Mouse (Mus musculus) liver (tissue): ENCODE data around the gene Hook2.

Source experiments
- DNase-seq: peaks from one replicate; pipeline ENCODE4 v3.0.0-alpha.2; 2020; ENCODE audit warnings: mixed read lengths

Gene Hook2

DNA sequence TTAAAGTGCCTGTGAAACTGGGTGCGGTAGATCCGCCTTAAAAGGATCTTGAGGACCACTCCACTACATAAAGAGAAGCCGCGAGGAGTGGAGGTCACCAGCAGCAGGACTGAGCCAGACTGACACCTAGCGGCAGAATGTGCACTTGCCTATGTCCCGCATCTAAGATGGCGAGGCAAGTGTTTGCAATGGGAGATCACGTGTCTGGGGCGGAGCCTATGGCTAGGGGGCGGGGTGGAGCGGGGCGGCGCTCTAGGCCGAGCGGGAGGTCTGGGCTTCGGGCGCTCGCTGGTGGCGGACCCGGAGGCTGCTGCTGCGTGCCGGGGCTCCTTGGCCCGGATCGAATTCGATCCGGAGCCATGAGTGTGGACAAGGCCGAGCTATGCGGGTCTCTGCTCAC is at the start of gene Hook2:
Hook2 (plus strand) TSS at position 255 of the 400 bp plus-strand sequence.
- DNase-seq: peak; percentile 99

DNA sequence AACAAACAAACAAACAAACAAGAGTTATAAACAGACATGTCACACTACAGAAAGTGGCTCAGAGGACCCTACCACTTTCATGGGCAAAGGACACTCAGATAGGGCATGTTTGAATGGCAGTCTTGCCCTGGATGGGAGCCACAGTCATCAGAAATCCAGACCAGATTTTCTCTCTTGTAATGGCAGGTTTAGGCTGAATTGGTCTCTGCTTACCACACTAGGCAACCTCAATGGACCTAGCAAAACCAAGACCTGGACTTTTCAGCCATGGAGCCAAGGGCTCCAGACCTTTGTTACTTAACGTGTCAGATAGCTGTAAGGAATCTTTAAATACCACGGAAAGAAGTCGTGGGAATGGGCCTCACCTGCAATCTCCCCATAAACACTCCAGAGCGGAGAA is 46.7 kb upstream of the Hook2 start:
- DNase-seq: no peak

DNA sequence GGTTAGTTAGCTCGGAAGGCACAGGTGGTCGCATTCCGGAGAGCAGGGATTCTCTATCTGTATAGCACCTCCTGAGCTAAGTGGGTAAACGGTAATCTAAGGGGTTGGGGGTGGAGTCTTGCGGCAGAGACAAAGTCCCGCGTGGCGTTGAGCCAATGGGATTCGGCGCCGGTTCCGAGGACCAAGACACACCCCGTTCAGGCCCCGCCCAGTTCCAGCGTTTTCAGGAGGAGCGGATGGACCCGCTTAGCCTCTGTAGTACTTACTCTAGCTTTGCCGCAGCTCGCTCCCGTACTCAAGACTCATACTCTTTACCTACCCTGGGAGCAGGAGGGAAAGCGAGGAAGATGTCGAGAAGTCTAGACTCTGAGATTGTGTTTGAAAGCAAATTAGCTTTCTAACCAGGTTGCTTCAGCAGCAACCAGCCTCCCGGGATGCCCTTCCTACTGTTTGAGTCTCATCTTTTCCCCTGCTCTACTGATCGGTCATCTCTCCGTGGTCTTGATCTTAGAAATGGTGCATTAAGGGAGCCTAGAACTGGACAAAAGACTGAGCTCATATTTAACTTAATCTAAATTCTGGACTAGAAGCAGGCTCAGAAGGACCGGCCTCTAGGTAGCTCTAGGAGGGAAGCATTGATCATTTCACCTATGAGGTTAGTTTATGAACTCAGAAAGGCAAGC is 45.8 kb upstream of the Hook2 start:
- DNase-seq: peak; percentile 87

DNA sequence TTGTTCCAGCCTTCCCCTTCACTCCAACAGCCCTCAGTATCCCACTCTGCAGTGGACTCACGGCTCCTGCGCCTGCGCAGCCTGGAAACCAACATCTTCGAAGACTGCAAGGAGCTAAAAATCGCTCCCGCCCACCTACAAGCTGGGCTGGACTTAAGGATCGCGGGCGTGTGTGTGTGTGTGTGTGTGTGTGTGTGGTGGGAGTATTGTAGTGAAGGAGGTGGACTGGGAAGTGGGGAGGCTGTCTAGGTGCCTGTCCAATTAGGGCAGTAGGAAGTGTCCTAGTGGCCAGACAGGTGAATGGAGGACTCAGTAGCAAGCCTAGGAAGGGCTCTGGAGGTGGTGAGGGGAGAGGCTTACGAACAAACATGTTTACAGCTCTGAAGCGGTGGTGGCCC is 45.2 kb upstream of the Hook2 start:
- DNase-seq: no peak

DNA sequence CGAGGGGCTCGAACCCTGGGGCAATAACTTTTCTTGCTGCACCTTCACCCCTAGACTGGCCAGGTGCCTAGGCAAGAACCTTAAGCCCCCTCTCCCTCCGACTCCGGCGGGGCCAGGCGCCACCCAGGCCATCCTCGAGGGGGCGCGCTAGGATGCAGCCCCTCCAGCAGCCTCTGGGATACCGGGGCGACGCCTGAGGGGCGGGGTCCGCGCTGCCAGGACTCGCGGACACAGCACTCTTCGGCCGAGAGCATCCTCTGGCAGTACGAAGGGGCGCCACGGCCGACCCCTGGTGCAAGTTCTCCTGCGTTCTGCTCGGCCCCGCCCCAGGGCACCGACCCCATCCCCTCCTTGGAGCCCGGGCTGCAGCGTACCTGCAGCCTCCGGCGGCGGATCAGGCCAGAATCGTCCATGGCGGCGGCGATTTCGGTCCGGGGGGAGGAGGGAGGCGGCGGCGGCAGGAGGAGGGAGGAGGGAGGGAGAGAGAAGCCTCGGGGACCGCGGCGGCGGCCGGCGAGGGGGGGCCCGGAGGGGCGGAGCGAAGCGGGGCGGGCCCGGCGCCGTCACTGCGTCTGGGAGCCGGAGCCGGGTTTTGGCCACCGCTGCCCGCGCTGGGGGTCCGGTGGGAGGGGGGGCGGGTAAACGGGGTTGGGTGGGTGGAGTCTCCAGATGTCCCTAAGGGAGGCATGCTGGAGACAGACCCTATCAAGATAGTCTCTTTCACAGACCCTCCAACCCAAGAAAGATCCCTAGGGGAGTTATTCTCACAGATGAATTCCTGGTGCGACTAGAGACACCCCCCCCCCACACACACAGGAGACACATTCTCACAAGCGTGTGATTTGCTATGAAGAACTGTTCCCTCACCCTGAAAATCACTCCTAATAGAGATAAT is 44.5 kb upstream of the Hook2 start:
- DNase-seq: no peak

DNA sequence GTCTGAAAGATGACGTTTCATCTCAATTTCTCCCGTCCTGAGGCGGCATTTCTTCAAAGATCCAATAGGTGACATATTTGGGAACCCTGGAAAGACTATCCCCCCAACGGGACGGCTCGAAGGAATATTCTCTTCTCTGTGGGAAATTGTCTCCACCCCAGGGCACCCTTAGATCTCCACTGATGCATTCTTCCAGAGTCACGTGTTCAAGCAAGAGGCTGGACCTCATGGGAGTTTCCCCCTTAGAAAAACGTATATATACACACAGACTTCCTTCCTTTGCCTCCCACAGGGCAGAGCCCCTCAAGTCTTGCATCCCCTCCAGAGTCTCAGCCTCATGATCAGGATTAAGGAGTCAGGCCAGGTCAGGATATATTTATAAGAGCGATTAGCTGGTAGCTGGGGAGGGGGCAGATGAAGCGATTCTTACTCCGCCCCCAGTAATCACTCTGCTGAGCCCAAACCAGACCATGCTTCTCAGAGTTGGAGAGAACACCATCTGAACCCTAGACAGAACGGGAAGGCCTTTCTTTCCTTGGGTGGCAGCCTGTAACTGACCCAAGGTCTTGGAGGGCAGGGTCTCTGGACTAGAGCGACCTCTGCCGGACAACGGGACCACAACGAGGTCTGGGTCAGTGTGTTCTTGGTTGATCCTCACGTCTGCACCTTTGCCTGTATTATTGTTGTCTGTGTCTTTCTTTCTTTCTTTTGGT is 43.7 kb upstream of the Hook2 start, which contains the start of gene Rtbdn:
Rtbdn (plus strand) TSS at position 464 of the 713 bp plus-strand sequence.
- DNase-seq: no peak

DNA sequence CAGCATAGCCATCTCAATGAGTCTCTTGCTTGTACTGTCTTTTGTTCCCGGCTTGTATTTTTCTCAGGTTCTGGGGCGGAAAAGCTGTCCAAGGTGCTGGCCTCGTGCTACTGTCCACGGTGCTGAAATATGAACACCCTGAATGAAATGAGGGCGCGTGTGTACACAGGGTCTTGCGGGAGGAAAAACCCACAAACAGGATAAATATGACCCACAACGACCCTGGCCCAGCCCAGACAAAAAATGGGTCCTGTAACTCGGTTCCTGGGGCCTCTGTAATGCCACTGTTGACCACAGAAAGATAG is 43.2 kb upstream of the Hook2 start:
- DNase-seq: no peak

DNA sequence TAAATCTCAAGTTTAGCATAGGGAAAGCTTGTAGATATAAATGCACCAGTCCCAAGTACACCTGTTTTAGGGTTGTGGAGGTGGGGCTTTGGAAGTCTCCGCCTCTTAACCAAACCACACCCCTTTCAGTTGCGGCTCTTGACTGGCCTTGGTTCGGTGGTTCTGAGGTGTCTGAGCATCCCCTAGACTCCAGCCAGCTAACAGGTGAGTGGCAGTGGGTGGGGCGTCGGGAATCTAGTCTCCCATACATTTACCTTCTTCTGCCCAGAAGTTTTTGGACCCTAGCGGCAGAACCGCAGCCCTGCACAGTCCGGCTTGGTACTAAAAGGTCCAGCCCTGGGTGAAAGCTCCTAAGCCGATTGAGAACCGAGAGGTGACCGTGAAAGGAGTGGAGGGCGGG is 40.6 kb upstream of the Hook2 start:
- no peak for DNase-seq

DNA sequence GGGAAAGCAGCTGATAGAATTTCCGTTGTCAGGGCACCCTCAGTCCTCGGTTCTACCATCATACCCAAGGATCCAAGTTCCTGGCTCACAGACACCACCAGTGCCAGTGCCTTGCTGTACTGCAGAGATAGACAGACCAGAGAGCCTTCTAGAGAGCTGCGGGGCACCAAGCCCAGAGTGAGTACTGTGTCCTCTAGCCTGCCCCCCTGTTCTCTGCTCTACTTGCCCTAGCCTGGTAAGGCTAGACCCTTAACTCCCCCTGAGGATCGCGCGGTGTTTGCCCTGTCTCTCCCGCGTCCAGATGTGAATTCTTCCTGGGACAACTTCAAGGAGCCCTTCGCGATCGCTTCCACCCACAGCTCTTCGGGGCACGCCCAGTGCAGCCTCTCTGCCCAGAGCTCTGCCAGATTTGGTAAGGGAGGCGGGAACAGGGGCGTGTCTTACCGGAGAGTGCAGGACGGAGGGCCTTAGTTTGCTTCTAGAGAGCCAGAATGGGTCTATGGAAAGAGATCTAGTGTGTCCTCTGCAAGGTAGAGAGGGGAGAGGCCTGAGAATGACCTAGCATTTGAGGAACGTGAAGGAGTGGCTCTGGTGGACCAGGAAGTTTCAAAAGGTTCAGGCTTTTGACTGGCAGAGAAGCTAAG is 37.7 kb upstream of the Hook2 start:
- peak; percentile 67 for DNase-seq

DNA sequence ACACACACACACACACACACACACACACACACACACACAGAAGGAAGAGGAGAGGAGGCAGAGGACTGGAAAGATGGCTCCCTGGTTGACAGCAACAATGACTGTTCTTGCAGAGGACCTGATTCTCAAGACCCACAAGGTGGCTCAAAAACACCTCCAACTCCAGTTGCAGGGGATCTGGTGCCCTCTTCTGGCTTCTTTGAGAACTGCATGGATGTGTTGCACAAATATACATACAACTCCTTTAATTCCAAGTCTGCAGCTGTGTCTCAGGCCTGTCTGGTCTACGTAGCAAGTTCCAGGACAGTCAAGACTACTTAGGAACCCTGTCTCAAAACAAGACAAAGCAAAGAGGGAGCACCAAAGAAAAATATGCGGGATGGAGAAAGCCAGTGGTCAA is 33.6 kb upstream of the Hook2 start:
- peak; percentile 80 for DNase-seq

DNA sequence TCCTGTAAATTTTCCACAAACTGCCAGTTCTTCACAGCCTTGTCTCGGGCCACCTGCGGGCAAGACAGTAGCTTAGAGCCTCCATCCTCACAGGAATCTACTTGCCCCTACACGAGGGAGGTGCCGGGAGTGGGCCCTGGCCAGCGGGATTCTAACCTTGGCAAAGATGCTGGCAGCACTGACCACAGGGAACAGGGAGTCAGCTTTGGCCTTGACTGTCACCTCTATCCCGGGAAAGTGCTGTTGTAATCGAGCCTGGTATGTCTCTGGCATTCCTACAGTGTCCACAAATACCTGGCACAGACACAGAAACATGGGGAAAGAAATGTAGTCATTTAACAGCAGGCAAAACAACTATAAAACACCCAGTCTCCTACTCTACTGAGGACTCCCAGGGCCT is 30.6 kb upstream of the Hook2 start:
- DNase-seq: no peak

DNA sequence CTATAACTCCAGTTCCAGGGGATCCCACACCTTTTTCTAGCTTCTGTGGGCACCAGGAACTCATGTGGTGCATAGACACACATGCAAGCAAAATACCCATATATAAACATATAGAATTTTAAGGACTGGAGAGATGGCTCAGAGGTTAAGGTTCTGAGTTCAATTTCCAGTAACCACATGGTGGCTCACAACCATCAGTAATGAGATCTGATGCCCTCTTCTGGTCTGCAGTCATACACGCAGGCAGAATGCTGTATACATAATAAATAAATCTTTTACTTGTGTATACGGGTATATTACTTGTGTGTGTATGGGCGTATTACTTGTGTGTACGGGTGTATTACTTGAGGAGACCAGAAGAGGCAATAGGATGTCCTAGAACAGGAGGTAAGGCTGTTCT is 26.5 kb upstream of the Hook2 start:
- DNase-seq: no peak

DNA sequence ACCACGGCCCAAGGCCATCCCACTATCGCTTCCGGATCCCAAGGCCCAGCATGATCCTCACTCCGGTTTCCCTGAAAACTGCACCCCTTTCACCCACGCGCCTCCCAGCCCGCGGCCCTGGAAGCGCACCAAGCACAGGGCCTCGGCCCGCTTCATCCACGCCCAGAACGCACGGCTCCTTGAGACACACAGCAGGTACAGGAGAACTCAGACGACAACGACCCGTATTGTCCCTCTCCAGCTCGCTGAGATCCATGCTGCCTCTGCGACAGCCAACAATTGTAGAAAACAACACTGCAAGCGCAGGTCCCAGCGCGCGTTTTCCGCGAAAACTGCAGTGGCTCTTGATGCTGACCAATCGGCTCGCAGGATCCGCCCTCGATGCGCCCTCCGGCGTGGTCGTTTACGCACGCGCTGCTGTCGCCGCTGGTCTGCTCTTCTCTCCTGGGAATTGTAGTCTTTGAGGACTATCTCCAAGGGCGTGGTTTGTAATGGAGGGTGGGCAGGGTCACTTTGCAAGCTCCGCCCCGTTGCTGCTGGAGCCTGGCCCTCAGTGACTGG is 24.6 kb upstream of the Hook2 start:
- peak; percentile 98 for DNase-seq

DNA sequence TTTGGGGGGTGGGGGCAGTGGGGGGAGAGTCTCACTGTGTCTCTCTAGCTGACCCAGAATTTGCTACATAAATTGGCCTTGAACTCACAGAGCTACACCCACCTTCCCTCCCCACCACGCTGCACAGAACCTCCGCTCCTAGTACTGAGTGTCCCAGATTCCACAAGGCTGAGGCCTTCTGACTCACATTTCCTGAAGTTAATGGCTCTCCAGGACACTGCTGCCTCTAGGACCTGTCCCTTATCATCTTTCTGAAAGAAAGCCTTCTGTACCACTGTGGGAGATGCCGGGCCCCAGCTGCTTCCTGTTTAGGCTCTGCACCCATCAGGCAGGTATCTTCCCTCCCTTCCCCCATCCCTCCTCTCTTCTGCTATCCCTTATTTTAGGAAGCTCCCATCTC is 23.8 kb upstream of the Hook2 start:
- peak; percentile 65 for DNase-seq

DNA sequence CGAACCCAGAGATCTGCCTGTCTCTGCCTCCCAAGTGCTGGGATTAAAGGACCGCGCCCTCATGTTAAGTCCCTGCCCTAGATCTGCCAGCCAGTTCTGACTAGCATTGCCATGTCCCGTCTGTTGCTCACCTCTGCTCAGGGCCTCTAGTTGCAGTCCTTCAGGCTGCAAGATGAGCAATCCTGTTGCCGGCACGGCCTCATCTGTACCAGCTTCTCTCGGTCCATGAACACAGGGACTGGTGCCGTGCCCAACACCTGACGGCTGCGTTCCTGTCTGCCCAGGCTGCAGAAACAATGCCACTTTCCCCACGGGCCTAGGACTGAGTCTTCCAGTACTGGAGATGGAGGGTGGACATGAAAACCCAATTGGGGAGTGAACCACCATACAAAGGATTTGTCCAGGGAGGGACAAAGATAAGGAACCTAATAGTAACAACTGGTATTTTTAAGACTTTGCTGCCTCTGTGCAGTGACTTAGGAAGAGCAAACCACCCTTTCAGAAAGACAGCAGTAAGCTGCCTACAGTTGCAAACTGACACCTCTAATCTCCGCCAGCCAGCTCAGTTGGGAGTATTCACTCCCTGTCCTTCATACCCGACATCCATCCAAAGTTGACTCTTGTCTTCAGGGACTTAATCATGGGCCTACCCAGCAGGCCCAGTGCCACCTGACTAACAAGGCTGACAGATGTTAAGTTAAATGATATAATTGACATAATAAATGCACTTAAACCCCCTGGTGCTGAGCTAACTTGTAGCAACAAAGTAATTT is 22.7 kb upstream of the Hook2 start:
- DNase-seq: peak; percentile 47

DNA sequence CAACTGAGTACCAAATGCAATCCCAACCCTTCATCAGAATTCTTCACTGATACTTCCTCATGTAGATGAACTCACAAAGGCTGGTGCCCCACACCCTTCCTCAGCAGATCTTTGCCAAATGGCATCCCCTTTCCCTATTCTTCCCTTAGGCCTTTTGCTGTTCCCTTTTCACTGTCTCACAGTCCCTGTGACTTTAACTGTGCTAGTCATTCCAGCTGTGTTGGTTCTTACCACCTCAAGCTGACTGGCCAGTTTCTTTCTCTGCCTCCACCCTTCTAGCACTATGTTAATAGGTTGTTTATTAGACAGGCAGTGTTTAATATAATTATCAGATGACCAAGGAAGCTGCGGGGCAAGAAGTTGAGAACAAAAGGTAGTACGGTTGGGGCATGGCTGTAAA is 21.8 kb upstream of the Hook2 start:
- DNase-seq: peak; percentile 39

DNA sequence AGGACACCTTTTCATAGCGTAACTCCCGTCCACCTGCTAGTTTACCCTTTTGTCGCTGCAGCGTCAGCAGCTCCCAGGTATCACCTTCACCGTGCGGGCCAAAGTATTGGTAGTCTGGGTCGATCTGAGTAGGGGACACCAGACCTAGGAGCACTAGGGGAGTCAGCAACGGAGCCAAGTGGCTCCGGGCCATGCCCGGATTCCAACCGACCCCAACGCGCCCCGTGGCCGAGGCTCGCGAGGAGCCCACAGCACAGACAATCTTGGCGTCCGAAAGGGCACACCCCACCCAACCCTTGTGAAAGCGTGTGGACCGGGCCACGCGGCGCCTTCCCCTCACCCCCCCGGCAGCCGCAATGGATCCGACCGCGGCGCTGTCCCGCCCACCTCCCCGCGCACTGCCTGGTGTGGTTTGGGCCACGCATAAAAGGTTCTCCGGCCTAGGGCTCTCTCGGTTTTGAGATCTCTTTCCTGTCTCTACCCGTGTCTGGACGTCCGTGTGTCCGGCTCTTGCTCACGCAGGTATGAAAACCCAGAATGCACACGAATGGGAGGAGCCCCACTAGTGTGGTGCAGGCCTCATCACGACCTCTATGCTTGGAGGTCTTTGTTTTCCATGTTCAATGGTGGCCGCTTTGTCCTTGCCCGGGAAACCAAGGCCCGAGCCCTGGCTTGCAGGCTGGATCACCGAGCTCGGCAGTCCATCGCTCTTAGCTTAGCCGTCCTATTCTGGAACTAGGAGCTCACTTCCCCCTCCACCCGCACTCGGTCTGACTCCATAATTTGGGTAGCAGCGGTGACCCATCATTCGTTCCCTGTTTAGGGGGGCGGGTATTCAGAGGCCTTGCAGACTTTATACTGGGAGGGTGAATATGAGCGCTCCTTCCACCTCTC is 20.9 kb upstream of the Hook2 start, which contains the start of the genes Gm49661, Prdx2 and Rnaseh2a:
Gm49661 (minus strand) TSS at position 193 of the 894 bp plus-strand sequence.
Prdx2 (plus strand) TSS at position 347 of the 894 bp plus-strand sequence.
Rnaseh2a (minus strand) TSS at position 527 of the 894 bp plus-strand sequence.
- DNase-seq: peak; percentile 95

DNA sequence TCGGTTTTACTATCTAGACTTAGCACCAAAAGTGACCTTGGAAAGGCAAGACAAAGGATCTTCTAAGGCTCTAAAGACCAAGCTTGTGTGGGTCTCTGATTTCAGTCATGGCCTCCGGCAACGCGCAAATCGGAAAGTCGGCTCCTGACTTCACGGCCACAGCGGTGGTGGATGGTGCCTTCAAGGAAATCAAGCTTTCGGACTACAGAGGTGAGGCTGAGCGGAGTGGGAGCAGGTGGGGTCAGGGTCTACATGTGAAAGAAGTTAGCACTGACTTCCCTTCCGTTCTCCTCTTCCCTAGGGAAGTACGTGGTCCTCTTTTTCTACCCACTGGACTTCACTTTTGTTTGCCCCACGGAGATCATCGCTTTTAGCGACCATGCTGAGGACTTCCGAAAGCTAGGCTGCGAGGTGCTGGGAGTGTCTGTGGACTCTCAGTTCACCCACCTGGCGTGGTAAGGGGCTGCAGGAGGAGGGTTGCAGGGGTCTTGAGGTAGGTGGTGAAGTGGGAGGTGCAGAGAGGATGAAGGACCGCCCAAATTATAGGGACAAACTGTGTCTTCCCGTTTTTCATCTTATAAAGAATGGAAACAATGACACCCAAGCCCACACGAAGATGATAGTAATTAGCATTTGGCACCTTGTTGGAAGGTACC is 20.1 kb upstream of the Hook2 start:
- peak; percentile 39 for DNase-seq

DNA sequence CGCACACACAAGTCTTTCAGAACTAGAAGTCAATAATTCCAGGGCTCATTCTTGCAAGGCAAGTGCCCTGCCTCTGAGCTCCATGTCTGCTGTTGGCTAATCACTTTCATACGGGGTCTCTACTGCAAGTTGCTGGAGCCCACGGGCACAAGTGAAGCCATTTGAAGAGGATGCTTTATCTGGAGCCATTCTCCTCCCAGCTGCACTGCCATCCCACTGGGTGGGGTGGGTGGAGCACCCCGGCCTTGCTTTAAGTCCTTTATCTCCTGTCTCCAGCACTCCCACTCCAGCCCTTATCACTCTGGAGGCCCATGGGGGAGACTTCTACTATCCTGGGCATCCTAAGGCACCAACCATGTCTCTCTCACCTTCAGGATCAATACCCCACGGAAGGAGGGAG is 19.5 kb upstream of the Hook2 start:
- peak; percentile 93 for DNase-seq

DNA sequence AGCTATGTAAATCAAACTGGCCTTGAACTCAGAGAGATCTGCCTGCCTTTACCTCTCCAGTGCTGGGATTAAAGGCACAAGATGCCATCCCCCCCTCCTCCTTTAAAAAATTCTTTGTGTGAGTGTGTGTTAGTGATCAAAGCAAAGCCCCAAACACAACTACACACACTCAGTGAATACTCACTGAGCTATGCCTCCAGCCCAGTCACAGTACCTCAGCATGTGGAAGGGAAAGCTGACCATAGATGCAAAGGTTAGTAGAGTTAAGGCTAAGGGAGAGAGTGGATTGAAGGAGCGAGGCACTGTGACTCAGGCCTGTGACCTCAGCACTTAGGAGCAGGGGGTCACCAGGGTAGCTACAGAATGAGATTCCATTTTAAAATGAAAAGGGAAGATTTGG is 17.3 kb upstream of the Hook2 start:
- no peak for DNase-seq
